Mouse (Mus musculus): ENCODE data around the gene Gm614. TPM values are rescaled to one million over a fixed set of nuclear protein-coding genes. Genes with fewer than 3 reads are reported as not detected.

The Gm614 gene
- under 1 TPM in 1 of 2 experiments, not detected in 1; 0.52 TPM for total RNA-seq (2021)
- long read RNA-seq, experiment 1, result 0 reads
- long read RNA-seq, experiment 2, result 0 reads

DNA sequence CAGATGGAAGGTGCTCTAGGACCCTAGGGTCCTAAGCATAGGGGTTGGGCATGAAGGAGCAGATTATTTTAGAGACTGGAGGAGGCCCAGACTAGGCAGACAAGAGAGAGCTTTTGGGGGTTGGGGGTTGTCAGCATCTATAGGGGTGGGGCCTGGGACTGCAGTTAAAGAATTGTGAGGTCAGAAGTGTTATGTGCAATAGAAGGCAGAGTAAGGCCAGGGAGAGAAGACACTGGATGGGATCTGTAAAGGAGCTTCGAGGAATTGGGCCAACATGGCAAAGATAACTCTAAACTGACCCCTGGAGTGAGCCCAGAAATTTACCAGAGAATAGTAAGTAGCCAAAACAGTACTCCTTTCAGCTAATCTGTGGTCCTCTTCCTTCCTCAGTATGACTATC is at the start of gene Gm614:
TSS of gene Gm614 (minus strand) at position 101 of the 400 bp plus-strand sequence.
- no peak for DNase-seq (ENCODE audit: low spot score in 2 of 2)

DNA sequence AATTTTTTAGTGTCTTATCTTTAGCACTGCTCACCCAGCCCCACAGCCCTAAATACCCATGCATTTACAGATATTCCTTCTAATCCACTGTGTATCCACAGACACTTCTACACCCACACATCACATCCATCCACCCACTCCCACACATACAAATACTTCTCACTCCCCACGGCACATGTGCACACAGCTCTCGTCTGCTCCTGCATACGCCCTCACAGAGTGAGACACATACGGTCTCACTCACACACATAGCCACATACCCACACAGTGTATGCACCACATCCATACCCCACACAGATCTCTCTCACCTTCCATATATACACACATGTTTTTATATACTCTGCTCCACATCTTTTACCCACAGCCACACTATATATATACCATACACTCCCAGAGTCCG is 45.5 kb upstream of the Gm614 start:
- no peak for DNase-seq (ENCODE audit: low spot score in 2 of 2)

DNA sequence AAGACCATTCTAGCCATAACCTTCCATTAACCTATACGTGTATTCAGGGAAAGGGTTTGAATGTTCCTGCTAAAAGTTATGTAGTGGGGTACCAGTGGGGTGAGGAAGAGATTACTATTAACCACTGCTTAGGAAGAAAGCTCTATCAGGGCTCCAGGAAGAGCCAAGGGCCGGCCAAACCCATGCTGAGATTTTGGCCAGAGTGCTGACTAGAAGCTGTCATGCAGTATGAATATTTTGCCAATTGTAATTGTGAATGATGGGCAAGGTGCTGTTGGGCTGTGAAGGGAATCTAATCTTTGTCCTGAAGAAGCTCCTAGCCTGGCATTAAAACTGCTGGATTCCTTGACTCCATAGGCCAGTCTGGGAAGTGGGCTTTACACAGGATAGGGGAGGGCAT is 40.9 kb upstream of the Gm614 start:
- DNase-seq (ENCODE audit: low spot score in 2 of 2), result no peak

DNA sequence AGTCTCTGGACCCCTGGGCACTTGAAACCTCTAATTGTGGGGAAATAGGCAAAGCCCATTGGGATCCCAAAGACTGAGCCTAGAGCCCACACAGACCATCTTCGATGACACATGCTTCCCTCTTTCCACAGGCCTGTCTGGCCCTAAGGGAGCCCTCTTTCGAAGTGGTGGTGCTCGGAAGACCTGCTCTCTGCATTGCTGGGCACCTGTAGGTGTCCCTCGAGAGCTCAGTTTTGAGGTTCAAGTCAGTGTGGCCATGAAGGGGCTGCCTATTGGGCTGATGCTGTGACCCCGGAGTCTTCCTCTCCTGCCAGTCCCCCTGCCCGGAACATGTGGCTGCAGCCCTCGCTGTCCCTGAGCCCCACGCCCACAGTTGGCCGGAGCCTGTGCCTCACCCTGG is 37.9 kb upstream of the Gm614 start:
- DNase-seq (ENCODE audit: low spot score in 2 of 2), result no peak

DNA sequence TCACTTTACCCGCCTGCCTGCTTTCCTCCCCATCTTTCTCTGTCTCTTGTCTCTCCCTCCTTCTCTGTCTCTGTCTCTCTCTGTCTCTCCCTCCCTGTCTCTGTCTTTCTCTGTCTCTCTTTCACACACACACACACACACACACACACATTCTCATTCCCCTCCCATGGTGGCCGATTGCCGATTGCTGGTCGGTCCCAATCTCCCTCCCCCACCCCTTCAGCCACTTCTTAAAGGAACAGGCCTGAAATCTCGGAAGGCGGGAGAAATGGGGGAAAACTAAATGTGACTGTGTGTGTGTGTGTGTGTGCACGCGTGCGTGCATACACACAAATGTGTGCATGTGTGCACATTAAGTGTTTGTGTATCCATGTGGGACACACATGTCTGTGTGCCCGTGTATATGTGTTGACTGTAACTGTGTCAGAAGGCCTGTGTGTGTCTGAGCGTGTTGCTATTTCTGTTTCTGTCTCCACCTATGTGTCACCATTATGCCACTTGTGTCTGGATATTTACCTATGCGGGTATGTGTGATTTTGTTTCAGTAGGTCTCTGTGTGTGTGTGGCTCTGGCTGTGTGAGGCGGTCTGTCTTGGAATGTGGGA is 36.7 kb upstream of the Gm614 start:
- peak in 1 of 2 experiments; percentile 27 for DNase-seq (ENCODE audit: low spot score in 2 of 2)

DNA sequence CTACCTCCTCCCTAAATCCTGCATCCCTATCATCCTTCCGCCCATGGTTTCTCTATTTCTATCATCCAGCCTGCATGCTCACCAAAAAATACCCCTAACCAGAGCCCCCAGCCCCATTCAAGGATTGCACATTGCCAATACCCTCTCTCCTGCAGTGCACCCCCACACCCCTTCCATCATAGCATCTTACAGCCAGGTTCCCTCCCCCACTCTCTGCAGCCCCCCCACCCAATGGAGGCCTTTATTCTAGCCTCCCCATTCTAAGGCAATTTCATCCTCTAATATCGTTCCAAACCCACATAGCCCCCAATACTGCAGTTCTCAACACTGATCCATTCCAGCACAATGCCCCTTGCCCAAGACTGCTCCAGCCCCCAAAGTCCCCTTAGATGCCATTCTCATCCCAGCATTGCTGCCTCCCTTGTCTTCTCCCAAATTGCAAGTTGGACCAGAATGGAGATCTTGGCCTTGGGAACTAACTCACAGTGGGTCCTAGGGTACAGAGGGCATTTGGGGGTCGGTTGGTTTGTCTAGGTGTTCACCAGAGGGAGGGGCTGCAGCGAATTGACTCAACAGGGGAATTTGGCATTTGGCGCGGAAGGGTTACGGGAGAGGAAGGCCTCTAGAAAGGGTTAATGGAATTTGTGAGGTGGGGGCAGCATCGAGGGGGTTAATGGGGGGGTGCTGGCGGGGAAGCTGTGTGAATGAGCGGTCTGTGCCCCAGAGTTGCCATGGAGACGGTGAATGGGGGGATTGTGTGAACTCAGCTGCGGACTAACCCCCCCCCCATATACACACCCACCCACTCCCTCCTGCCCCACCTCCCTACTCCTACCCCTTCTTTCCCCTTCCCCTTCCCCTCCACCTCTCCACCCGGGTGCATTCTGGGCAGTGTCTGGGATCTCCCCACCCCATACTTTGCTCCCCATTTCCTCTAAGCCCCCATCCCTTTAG is 36.0 kb upstream of the Gm614 start:
- no peak for DNase-seq (ENCODE audit: low spot score in 2 of 2)

DNA sequence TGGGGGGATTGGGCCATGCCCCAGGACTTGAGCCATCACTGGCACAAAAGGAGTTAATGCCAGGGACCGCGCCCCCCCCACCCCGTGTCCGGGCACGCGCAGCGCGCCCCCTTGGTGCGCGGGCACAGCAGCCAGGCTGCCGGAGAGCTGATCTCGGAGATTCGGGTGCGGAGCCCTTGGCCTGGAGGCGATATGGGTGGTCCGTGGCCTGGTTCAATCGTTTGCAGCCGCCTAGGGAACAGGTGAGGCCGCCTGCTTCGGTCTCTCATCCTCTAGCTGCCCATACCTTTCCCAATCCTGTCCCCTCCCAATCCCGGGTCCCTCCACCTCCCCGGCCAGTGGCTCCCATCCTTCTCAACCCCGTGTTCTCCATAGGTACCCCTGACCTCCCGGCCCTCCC is 35.3 kb upstream of the Gm614 start, which contains the start of gene Nlgn3:
TSS of gene Nlgn3 (plus strand) at position 114 of the 400 bp plus-strand sequence.
- no peak for DNase-seq (ENCODE audit: low spot score in 2 of 2)

DNA sequence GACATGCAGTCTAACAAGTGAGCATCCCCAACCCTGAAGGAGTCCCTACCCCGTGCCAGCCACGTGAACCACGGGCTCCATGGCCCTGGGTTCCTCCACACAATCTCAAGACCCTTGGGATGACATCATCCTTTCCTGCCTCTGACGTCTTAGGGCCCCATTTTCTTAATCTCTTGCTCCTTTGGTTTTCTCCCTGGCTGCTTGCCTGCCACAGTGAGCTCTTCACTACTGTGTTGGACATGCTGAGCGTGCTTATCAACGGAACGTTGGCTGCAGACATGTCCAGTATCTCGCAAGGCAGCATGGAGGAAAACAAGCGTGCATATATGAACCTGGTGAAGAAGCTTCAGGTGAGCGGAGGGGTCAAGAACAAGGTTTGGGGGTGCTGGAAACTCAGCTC is 26.3 kb upstream of the Gm614 start:
- no peak for DNase-seq (ENCODE audit: low spot score in 2 of 2)

DNA sequence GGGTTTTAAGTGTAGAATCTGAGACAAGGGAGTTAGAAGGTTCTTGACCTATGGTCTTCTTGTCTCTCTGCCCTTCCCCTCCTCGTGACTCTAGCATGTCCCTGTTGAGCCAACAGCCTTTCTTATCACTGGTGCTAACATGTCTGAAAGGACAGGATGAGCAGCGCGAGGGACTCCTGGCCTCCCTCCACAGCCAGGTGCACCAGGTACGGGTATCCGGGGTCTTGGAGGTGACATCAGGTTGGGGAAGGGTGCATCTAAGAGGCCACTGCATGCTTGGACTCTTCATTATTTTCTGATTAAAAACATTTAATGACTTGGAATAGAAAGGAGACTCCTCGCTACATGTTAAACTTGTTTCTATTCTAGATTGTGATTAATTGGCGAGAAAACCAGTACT is 25.2 kb upstream of the Gm614 start:
- no peak for DNase-seq (ENCODE audit: low spot score in 2 of 2)

DNA sequence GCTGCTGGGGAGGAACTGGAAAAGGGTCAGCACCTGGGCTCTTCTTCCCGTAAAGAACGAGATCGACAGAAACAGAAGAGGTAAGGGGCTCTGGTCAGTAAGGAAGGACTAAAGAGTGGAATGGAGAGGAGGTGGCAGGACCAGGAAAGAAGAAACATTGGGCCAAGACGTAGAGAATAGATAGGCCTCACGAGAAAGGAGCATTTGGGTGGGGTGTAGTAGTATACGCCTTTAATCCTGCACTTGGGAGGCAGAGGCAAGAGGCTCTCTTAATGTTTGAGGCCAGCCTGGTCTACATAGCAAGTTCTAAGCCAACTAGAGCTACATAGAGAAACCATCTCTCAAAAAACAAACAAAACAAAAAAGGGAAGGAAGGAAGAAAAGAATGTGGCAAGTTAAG is 24.6 kb upstream of the Gm614 start:
- DNase-seq (ENCODE audit: low spot score in 2 of 2), result no peak

DNA sequence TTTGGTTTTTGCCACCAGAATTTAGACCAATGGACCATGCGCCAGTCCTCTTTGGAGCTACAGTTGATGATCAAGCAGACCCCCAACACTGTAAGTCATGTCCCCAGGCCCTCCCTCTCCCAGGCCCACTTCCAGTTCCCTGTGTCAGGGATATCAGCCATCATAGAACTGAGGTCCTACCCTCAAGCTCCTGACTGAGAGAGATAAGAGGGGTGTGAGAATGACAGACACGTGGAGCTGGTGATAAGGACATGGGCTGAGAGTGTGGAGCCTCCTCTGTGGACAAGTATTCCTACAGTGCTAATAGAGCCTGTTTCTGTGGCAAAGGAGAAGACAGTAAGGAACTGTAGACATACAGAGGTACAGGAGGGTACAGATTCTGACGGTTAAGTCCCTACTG is 23.8 kb upstream of the Gm614 start:
- no peak for DNase-seq (ENCODE audit: low spot score in 2 of 2)

DNA sequence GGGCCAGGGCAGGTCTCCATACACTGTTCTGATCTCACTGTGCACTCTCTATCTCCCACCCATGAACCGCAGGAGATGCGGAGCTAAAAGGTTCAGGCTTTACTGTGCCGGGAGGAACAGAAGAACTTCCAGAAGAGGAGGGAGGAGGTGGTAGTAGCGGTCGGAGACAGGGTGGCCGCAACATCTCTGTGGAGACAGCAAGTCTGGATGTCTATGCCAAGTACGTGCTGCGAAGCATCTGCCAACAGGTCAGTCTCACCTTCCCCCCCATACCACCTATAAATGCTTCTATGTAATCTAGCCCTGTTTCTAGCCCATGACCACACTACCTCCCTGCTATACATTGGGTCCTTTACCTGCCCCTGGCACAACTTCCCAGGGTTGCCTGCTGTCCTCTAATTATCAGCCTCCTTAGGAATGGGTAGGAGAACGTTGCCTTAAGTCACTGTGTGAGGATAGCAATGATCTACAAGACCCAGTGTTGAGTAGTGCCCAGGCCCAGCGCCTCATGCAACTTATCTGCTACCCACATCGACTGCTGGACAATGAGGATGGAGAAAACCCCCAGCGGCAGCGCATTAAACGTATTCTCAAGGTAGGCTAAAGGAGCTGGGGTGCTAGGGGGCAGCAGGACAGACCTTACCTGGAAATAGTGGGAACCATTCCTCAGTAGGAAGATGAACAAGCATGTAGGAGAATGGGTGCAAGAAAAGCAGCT is 22.3 kb upstream of the Gm614 start:
- DNase-seq (ENCODE audit: low spot score in 2 of 2), result no peak

DNA sequence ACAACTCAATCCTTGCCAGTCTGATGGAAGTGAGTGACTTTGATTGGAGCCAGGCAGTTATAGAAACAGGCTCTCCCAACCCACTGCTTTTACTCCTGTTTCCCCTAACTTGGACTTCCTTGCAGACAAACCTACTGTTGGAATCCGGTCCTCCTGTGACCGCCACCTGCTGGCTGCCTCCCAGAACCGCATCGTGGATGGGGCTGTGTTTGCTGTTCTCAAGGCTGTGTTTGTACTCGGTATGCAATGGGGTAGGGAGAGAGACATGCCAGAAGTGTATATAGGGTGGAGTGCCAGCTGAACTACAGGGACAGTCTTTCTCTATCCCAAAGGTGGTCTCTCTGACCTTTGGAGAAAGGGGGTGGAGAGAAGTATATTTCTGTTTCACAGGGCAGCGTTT is 21.7 kb upstream of the Gm614 start:
- peak in 1 of 2 experiments; percentile 54 for DNase-seq (ENCODE audit: low spot score in 2 of 2)

DNA sequence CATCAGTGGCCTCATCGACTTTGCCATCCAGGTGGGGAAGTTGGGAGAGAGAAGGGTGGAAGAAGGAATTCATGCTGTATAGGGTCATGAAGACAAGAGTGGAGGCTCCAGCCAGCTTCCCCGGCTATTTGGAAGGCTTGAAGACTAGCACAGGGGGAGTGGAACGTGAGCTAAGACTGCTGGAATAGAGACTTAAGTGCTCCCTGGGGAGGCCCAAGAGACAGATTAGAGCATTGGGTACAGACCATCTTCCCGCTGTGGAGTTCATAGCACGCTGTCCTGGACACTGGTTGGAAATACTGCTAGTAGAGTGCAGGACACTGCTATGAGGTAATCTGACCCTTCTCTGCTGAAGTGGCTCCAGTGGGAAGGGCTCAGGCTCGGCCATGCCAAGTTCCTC is 19.0 kb upstream of the Gm614 start:
- DNase-seq (ENCODE audit: low spot score in 2 of 2), result no peak

DNA sequence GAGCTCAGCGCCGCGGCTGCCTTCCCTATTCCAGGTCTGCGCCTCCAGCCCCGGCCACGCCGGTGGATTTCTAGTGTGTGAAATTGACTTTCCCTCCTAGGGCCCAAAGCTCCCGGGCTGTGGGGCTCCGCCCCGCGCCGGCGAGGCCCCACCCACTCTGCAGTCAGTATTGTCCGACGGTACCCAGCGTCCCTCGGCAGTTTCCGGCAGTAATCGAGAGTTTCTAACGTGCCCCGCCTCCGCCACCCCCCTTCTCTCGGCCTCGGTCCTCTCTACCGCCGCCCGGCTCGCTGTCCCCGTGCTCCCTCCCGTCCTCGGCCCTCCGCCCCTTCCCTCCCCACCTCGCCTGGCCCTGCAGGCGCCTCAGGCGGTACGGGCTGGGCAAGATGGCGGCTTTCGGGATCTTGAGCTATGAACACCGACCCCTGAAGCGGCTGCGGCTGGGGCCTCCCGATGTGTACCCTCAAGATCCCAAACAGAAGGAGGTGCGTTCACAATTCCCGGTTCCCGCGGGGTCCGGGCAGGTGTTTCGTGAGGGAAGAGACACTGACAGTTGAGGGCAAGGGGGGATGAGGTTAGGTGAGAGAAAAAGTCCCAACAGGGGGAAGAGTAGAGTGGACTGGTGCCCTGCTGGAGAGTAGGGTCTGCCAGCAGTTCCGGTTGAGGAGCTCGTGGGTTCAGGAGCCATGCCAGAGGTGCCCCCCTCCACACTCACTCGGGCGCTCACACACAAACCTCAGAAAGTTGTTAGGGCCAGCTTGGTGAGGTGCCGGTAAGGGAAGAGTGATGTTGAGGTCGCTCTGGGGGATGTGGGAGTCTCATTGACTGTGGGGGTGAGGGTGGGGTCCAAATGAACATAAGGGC is 10.3 kb upstream of the Gm614 start, which contains the start of gene Med12:
TSS of gene Med12 (plus strand) at position 156 of the 864 bp plus-strand sequence.
- peak; percentile 80 to 89 for DNase-seq (ENCODE audit: low spot score in 2 of 2)

DNA sequence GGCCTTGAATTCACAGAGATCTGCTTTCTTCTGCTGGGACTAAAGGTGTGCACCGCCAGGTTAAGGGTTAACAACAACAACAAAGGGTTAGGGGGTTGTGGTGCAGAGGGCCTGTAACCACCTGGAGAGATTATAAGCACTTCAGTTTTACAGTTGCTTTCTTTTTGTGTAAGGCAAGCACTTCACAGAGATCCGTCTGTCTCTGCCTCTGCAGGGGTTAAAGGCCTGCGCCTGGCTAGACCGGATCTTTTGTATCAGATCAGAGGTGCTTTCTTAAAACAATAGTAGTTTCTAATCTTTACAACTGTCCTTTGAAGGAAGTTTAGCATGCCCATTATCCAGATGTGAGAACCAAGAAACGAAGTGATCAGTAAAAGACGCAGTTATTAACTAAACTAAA is 9.6 kb upstream of the Gm614 start:
- no peak for DNase-seq (ENCODE audit: low spot score in 2 of 2)

DNA sequence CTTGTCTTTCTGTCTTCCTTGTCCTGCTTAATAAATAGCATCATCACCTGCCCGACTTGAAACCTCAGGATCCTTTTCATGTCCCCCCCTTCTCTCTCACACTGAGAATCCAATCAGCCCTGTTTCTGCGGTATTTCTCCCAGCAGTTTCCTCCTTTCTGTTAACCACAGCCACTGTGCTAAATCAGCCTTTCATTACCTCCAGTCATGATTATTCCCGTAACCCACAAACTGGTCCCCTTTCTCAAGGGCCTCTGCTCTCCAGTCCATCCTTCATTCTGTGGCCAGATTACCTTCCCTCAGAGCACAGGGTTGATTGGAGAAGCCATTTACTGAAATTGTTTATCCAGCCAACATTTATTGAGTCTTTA is 4.9 kb upstream of the Gm614 start, which contains the start of gene Gm20489:
TSS of gene Gm20489 (minus strand) at position 269 of the 370 bp plus-strand sequence.
- no peak for DNase-seq (ENCODE audit: low spot score in 2 of 2)

DNA sequence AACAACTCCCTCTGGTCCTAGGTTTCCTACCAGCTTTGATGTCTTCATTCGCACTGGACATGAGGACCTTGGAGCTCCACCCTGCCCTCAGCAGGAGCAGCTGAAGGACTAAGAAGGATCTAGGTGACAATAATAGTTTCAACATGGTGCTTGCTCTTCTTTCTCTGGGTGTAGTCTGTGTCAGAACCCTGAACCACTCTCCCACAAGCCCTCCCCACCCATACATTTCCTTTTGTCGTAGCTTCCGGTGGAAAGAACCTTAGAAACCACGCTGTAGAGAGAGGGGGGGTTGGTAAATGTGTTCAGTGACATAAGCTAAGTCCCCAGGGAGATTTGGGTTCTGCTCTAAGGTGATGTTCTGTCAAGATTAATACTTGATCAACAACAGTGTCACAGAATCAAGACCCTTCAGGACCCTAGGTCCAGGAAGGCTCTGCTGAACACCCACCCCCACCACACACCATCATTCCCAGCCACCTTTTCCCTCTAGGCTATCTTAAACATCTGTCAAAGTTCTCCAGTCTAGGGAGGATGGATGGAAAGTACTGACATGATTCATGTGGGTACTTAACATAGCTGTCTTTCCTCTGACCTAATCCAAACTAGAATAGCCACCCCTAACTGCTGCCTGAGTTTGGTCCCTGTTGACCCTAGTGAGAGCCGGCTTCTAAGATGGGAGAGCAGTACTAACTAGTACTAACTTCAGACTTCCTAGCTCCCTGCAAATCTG is 4.4 kb upstream of the Gm614 start, which contains the start of gene Il2rg:
TSS of gene Il2rg (minus strand) at position 231 of the 730 bp plus-strand sequence.
- DNase-seq (ENCODE audit: low spot score in 2 of 2), result no peak

DNA sequence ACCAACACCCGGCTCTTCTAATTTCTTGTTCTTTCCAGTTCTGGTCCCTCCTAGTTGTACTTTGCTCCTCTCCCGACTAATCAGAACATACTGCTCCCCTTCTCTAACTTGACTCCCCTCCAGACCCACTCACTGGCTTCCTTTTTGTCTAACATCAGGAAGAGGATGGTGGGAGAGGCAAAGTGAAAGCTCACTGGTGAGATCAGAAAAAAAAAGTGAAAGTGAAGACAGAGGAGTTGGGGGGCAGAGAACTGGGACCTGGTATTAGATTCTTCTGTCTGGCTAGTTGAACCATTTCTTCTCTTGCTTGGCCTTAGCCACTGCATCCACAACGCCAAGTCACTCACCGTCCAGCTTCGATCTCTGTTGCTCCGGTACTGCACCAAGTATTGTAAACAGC is 2.8 kb upstream of the Gm614 start:
- no peak for DNase-seq (ENCODE audit: low spot score in 2 of 2)

All from gastrocnemius, postnatal 4 days (tissue).